Mouse (Mus musculus) CH12.LX (cell line): ENCODE measurements around the gene Ctdspl. TPM values are rescaled to one million over a fixed set of nuclear protein-coding genes. Genes with fewer than 3 reads are reported as not detected.

Source experiments
- DNase-seq: peaks from one replicate; pipeline ENCODE4 v3.0.0-alpha.2; 2013; ENCODE audit errors: extremely low read depth
- H3K27ac ChIP-seq: 2 replicates; pipeline ENCODE4 v1.5.1; 2012; ENCODE audit warnings: low read depth, mild to moderate bottlenecking, control low read depth, moderate library complexity; ENCODE audit not compliant: insufficient read depth
- H3K27me3 ChIP-seq: replicated peaks from 2 replicates; pipeline ENCODE3; 2012; ENCODE audit warnings: inconsistent platforms
- H3K36me3 ChIP-seq, 2 experiments: replicated peaks in 1 of 2; 2 replicates each; pipeline versions ENCODE3 to v1.6.1; 2012; ENCODE audit warnings: inconsistent platforms in 1 of 2, low read length in 1 of 2, mild to moderate bottlenecking in 1 of 2, mixed read lengths in 1 of 2, moderate library complexity in 1 of 2; ENCODE audit not compliant: control insufficient read depth in 1 of 2, insufficient read depth in 1 of 2
- H3K4me1 ChIP-seq, 2 experiments: 2 replicates each; pipeline ENCODE4 v1.6.1; 2012; ENCODE audit warnings: inconsistent platforms in 1 of 2, moderate library complexity in 1 of 2; ENCODE audit not compliant: insufficient read depth in 2 of 2, control insufficient read depth in 1 of 2
- H3K4me2 ChIP-seq: 2 replicates; pipeline ENCODE4 v1.6.1; 2012; ENCODE audit warnings: low read depth, mild to moderate bottlenecking, control low read depth; ENCODE audit not compliant: poor library complexity, insufficient read depth, severe bottlenecking
- H3K4me3 ChIP-seq, 3 experiments: fragments of 150-350 bp in 1 of 3; sonication (generic) in 1 of 3; replicated peaks in 1 of 3; 2 replicates each; pipeline versions ENCODE3 to v1.5.1; 2011 to 2012; ENCODE audit warnings: low read depth in 2 of 3, low read length in 2 of 3, mild to moderate bottlenecking in 2 of 3, moderate library complexity in 2 of 3, control low read depth in 1 of 3, improper control_type of control experiment in 1 of 3, inconsistent platforms in 1 of 3, mixed read lengths in 1 of 3; ENCODE audit not compliant: poor library complexity in 1 of 3
- H3K79me2 ChIP-seq: replicated peaks from 2 replicates; pipeline ENCODE4 v1.6.1; 2012; ENCODE audit warnings: mild to moderate bottlenecking, moderate library complexity; ENCODE audit not compliant: control insufficient read depth, poor library complexity, insufficient read depth, severe bottlenecking; ENCODE audit errors: extremely low read depth
- H3K9ac ChIP-seq: 2 replicates; pipeline ENCODE4 v1.6.1; 2012; ENCODE audit warnings: low read depth, mild to moderate bottlenecking, control low read depth, moderate library complexity; ENCODE audit not compliant: insufficient read depth
- H3K9me3 ChIP-seq: replicated peaks from 2 replicates; pipeline ENCODE3; 2012; ENCODE audit warnings: low read length, inconsistent platforms, mixed read lengths
- CHD2 ChIP-seq: IDR thresholded peaks from 2 replicates; pipeline ENCODE4 v1.6.1; 2011; ENCODE audit warnings: low read length, improper control_type of control experiment
- CTCF ChIP-seq, 2 experiments: IDR thresholded peaks in 1 of 2; conservative IDR thresholded peaks in 1 of 2; 2 replicates each; pipeline ENCODE4 v1.5.1; 2011 to 2012; ENCODE audit warnings: low read depth in 2 of 2, low read length in 2 of 2, improper control_type of control experiment in 1 of 2, inconsistent platforms in 1 of 2, mild to moderate bottlenecking in 1 of 2, moderate library complexity in 1 of 2
- ELF1 ChIP-seq: IDR thresholded peaks from 2 replicates; pipeline ENCODE4 v1.6.1; 2014; ENCODE audit warnings: low read depth, mild to moderate bottlenecking, inconsistent platforms, low read length, improper control_type of control experiment
- EP300 ChIP-seq: IDR thresholded peaks from 2 replicates; pipeline ENCODE4 v1.6.1; 2011; ENCODE audit warnings: low read length, improper control_type of control experiment
- HCFC1 ChIP-seq: IDR thresholded peaks from 2 replicates; pipeline ENCODE4 v1.6.1; 2012; ENCODE audit warnings: low read depth, mild to moderate bottlenecking, inconsistent platforms, low read length, improper control_type of control experiment
- IRF4 ChIP-seq: IDR thresholded peaks from 2 replicates; pipeline ENCODE4 v1.6.1; 2014; ENCODE audit warnings: low read depth, mild to moderate bottlenecking, inconsistent platforms, low read length, improper control_type of control experiment
- MAFK ChIP-seq: IDR thresholded peaks from 2 replicates; pipeline ENCODE4 v1.6.1; 2011; ENCODE audit warnings: low read length, improper control_type of control experiment; ENCODE audit not compliant: insufficient replicate concordance
- MAX ChIP-seq: IDR thresholded peaks from 2 replicates; pipeline ENCODE4 v1.6.1; 2011; ENCODE audit warnings: low read length, improper control_type of control experiment
- MAZ ChIP-seq: IDR thresholded peaks from 2 replicates; pipeline ENCODE4 v1.6.1; 2012; ENCODE audit warnings: low read depth, mild to moderate bottlenecking, inconsistent platforms, low read length, improper control_type of control experiment, moderate library complexity
- NRF1 ChIP-seq: IDR thresholded peaks from 2 replicates; pipeline ENCODE4 v1.6.1; 2014; ENCODE audit warnings: low read depth, mild to moderate bottlenecking, inconsistent platforms, low read length, improper control_type of control experiment, moderate library complexity
- POLR2AphosphoS2 ChIP-seq: IDR thresholded peaks from 2 replicates; pipeline ENCODE4 v1.6.1; 2011; ENCODE audit warnings: low read depth, low read length, improper control_type of control experiment
- RAD21 ChIP-seq: IDR thresholded peaks from 2 replicates; pipeline ENCODE4 v1.6.1; 2011; ENCODE audit warnings: low read depth, mild to moderate bottlenecking, low read length, improper control_type of control experiment, moderate library complexity
- SIN3A ChIP-seq: IDR thresholded peaks from 2 replicates; pipeline ENCODE4 v1.6.1; 2012; ENCODE audit warnings: low read length, improper control_type of control experiment, inconsistent platforms
- TBP ChIP-seq: conservative IDR thresholded peaks from 2 replicates; pipeline ENCODE4 v1.6.1; 2011; ENCODE audit warnings: low read depth, low read length, improper control_type of control experiment
- TCF12 ChIP-seq: IDR thresholded peaks from 2 replicates; pipeline ENCODE4 v1.6.1; 2014; ENCODE audit warnings: low read depth, mild to moderate bottlenecking, inconsistent platforms, low read length, improper control_type of control experiment
- USF1 ChIP-seq: IDR thresholded peaks from 2 replicates; pipeline ENCODE4 v1.6.1; 2014; ENCODE audit warnings: low read depth, mild to moderate bottlenecking, inconsistent platforms, low read length, improper control_type of control experiment
- dilution Hi-C: fragments of 300-500 bp; cut with MboI; formaldehyde crosslinking; loops from 2 replicates; pipeline ENCODE4 v1.14.3; 2020; ENCODE audit warnings: low sequenced_read_pairs; ENCODE audit not compliant: extremely low pct_unique_long_range_greater_than_20kb, extremely low pct_ligation_motif_present
- in situ Hi-C: fragments of 300-500 bp; cut with MboI; formaldehyde crosslinking; loops from 3 replicates; pipeline ENCODE4 v1.14.3; 2019; ENCODE audit warnings: low sequenced_read_pairs, low pct_ligation_motif_present, low pct_unique_long_range_greater_than_20kb, mixed read lengths
- polyA plus RNA-seq: library from polyadenylated mRNA; unstranded; fragments of >175 nt; gene quantifications from 2 replicates; pipeline ENCODE4 v1.2.1, GENCODE M21; 2012; ENCODE audit warnings: low read depth; ENCODE audit not compliant: insufficient read length
- total RNA-seq, 2 experiments: library from RNA; depleted of rRNA; stranded (reverse); fragments of 300-350 nt in 1 of 2; fragments of >200 nt in 1 of 2; gene quantifications; 2 replicates each; pipeline ENCODE4 v1.2.3; 2012 to 2014

The Ctdspl gene
- total and polyA plus RNA-seq, 3 experiments = not detected

GRCm38 (mm10) chr9:118895101-118895500, 31.2 kb upstream of the Ctdspl start:
- Histone ChIP-seq H3K36me3 (no peaks in the 10 kb centered on the region), H3K27ac (no peak overlapping the region), H3K4me1 (no peaks in the 10 kb centered on the region), H3K27me3 (peaks cover 69% of the 10 kb centered on the region), H3K4me3 (no peak overlapping the region), H3K9me3 (peaks cover 2% of the 10 kb centered on the region), H3K4me2 (no peak overlapping the region), H3K79me2 (no peaks in the 10 kb centered on the region), H3K9ac (no peak overlapping the region)
- in situ Hi-C loops (no loop called here), dilution Hi-C loops (no loop called here)
- TF ChIP-seq CTCF (conservative IDR thresholded peaks at IDR 0.05 in 1 of 2, IDR thresholded peaks at IDR 0.05 in 1 of 2; ENCODE audit: low read depth in 2 of 2, low read length in 2 of 2) (peak in 1 of 2 experiments; percentile 21; a peak in 1 of 4 replicates), IRF4 (no peak), SIN3A (no peak), HCFC1 (no peak), RAD21 (peak; percentile 4)
- DNase-seq = no peak

- no peak overlapping the region for H3K27ac ChIP-seq
- no peaks in the 10 kb centered on the region for H3K36me3 ChIP-seq
- dilution Hi-C loops (no loop called here), in situ Hi-C loops (loop anchor here (25.0 kb wide), 1 partner anchor 313 kb away; no protein-coding TSS in a partner anchor)
- no peaks in the 10 kb centered on the region for H3K9me3 ChIP-seq
- peaks cover 84% of the 10 kb centered on the region for H3K27me3 ChIP-seq
- TF ChIP-seq TCF12 (no peak), HCFC1 (no peak), MAFK (no peak), MAX (no peak), POLR2AphosphoS2 (no peak), USF1 (no peak), CHD2 (no peak), CTCF (conservative IDR thresholded peaks at IDR 0.05 in 1 of 2, IDR thresholded peaks at IDR 0.05 in 1 of 2; ENCODE audit: low read depth in 2 of 2, low read length in 2 of 2) (no peak), NRF1 (no peak), ELF1 (no peak), EP300 (no peak), TBP (no peak), SIN3A (no peak), MAZ (no peak)
- H3K4me2 ChIP-seq = no peak overlapping the region
- H3K4me3 ChIP-seq = no peak overlapping the region
- H3K9ac ChIP-seq = no peak overlapping the region
- H3K79me2 ChIP-seq = no peaks in the 10 kb centered on the region
- DNase-seq = no peak
- no peaks in the 10 kb centered on the region for H3K4me1 ChIP-seq
These were observed 25.6 kb upstream of the Ctdspl start for GRCm38 (mm10) chr9:118900677-118901076.
